Mouse (Mus musculus) liver, adult 2 months (tissue): ENCODE measurements around the gene Phldb2.

Source experiments
- CTCF ChIP-seq: fragments of 200-500 bp; IDR thresholded peaks from 2 replicates; pipeline ENCODE4 v1.5.1; 2011; ENCODE audit warnings: low read depth, low read length, control low read depth
- POLR2A ChIP-seq: fragments of 200-500 bp; IDR thresholded peaks from 2 replicates; pipeline ENCODE4 v1.6.1; 2011; ENCODE audit warnings: low read length, control low read depth; ENCODE audit not compliant: insufficient read depth; ENCODE audit errors: extremely low read depth

DNA sequence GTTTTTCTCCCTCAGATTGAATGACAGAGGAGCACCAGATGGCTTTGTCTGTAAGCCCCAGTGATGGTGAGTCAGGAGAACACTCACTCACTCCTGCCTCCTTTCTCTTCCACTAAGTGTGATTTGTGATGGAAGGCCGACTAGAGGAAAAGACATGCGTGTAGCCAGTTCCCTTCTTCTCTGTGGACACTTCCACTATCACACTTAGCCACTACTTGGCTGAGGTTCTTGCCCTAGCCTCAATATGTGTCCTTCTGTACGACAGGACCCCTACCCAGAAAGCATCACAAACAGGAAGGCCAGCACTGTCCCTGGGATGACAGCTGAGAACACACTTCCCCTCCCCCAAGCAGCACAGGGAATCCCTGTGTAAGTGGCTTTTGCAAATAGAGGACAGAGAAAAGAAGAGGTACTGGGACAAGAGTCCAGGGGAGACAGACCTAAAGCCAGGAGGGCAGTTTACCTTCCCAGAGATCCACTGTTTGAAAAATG lies 230.9 kb downstream of the Phldb2 start:
- TF ChIP-seq POLR2A: no peak
- TF ChIP-seq CTCF: no peak
